Mouse (Mus musculus) liver, embryonic 14.5 days (tissue): ENCODE data around the gene Chl1.

Experiments
- CTCF ChIP-seq: IDR thresholded peaks from 2 replicates; pipeline ENCODE4 v1.5.1; 2016; ENCODE audit warnings: antibody characterized with exemption, low read depth, control low read depth
- EP300 ChIP-seq: IDR thresholded peaks from 2 replicates; pipeline ENCODE4 v1.6.1; 2016; ENCODE audit warnings: antibody characterized with exemption, low read depth

DNA sequence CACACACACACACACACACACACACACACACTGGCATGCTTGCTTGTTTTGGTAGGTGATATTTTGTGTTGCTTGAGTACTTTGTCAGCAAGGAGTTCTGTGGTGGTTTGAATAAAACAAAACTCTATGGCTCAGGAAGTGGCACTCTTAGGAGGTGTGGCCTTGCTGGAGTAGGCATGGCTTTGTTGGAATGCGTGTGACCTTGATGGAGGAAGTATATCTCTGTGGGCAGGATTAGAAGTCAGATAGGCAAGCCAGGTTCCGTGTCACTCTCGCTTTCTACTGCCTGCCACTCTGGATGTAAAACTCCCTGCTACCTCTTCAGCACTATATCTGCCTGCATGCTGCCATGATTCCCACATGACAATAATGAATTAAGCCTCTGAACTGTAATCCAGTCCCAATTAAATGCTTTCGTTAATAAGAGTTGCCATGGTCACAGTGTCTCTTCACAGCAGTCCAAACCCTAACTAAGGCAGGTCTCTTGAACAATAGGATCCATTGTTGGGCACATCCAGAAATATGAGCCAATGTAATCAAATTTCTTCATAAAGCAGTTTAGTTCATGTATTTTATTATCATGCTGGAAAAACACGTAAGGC is 44.8 kb upstream of the Chl1 start:
- TF ChIP-seq CTCF (no peak), EP300 (no peak)
